8 mouse cellular contexts compared by ENCODE assay signal in the genomic region with DNA sequence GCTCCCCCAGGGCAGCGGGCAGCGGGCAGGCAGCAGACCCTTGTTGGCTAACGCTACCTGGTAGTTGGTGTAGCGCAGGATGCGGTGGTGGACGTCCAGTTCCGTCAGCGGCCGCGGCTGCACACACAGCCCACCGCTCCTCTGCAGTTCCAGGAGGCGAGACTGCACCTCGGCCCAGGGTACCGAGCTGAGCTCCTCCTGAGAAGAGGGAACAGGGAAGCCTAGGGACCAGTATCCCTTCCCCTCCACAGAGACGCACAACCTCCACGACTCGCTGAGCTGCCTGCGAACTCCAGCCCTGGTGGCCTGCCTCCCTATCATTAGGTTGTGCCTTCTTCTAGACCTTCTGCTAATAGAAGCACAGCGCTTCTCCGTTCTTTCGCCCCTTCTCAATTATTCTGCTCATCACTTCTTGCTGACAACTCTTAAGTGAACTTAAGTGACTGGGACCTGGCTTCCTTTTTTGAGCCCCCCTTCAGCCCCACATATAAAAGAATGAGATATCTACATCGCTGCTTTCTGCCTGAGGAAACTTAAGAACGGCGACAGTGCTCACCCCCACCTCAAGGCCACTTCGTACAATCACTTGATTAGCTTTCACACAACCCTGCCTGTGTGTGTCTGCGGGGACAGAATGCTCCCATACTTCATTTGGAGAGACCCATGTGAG. TPM values are rescaled to one million over a fixed set of nuclear protein-coding genes. Genes with fewer than 3 reads are reported as not detected.
DNase-seq lines count a peak whose midpoint lies in the region; ATAC-seq and TF ChIP-seq lines count a peak whose summit lies in the region.

No protein-coding gene starts in this region.

- H3K79me2 ChIP-seq in liver, adult 2 months (ENCODE audit: control insufficient read depth, insufficient read depth, low read length): no peaks in the 10 kb centered on the region

- TF ChIP-seq CTCF in liver, adult 2 months (IDR thresholded peaks at IDR 0.05; ENCODE audit: low read depth, low read length): no peak

- H3K36me3 ChIP-seq in liver, adult 2 months (ENCODE audit: control insufficient read depth, insufficient read depth, low read length): no peaks in the 10 kb centered on the region
- no peaks in the 10 kb centered on the region for H3K36me3 ChIP-seq in embryonic facial prominence, embryonic 11.5 days (replicated peaks; ENCODE audit: control insufficient read depth, insufficient read depth, low read depth, low read length)
- no peaks in the 10 kb centered on the region for H3K36me3 ChIP-seq in neural tube, embryonic 12.5 days

- 36% methylated on average over 26 of the region's 26 CpGs for WGBS in liver, adult 2 months
- WGBS in embryonic facial prominence, embryonic 11.5 days: 24% methylated on average over 25 of the region's 26 CpGs
- WGBS in neural tube, embryonic 12.5 days: 25% methylated on average over 26 of the region's 26 CpGs

- no peaks in the 10 kb centered on the region for H3K27me3 ChIP-seq in liver, adult 2 months (ENCODE audit: control insufficient read depth, insufficient read depth, low read length)
- peaks cover 14% of the 10 kb centered on the region for H3K27me3 ChIP-seq in embryonic facial prominence, embryonic 11.5 days (ENCODE audit: control insufficient read depth, insufficient read depth, low read length)
- H3K27me3 ChIP-seq in neural tube, embryonic 12.5 days (replicated peaks): peaks cover 39% of the 10 kb centered on the region

- no peak for ATAC-seq in embryonic facial prominence, embryonic 11.5 days (replicated peaks; ENCODE audit: insufficient number of reproducible peaks, low FRiP score, low TSS enrichment, low read depth)
- ATAC-seq in neural tube, embryonic 12.5 days (ENCODE audit: low FRiP score, low read depth): no peak

- H3K4me2 ChIP-seq in embryonic facial prominence, embryonic 11.5 days (ENCODE audit: low read depth, low read length): peak overlapping the region; percentile 97
- H3K4me2 ChIP-seq in neural tube, embryonic 12.5 days (replicated peaks): peak overlapping the region; percentile 95

- peak overlapping the region; percentile 31; the same call in 1 of the 2 replicates for H3K4me3 ChIP-seq in liver, adult 2 months (ENCODE audit: insufficient read depth, low read depth, low read length)
- H3K4me3 ChIP-seq in embryonic facial prominence, embryonic 11.5 days (ENCODE audit: low read depth, low read length): peak overlapping the region; percentile 43
- H3K4me3 ChIP-seq in neural tube, embryonic 12.5 days: peak overlapping the region; percentile 40

- H3K4me1 ChIP-seq in liver, adult 2 months (ENCODE audit: control insufficient read depth, insufficient read depth, low read length): peaks cover 7% of the 10 kb centered on the region; the same call in 1 of the 2 replicates
- H3K4me1 ChIP-seq in embryonic facial prominence, embryonic 11.5 days (ENCODE audit: control insufficient read depth, insufficient read depth, low read length): peaks cover 5% of the 10 kb centered on the region; the same call in 1 of the 2 replicates
- peaks cover 23% of the 10 kb centered on the region for H3K4me1 ChIP-seq in neural tube, embryonic 12.5 days

- DNase-seq in liver, adult 2 months (ENCODE audit: extremely low read depth, low read depth, low spot score): no peak
- no peak for DNase-seq in liver
- no peak for DNase-seq in embryonic facial prominence, embryonic 11.5 days (ENCODE audit: low spot score)
- peak; percentile 25 for DNase-seq in induced T-regulatory cell, adult 2 months (ENCODE audit: low read depth)
- no peak for DNase-seq in spleen, postnatal 14 days (ENCODE audit: low spot score in 2 of 2)
- no peak for DNase-seq in adrenal gland, postnatal 4 days (ENCODE audit: low spot score in 2 of 2)
- no peak for DNase-seq in adipocyte (ENCODE audit: low spot score)

- H3K9ac ChIP-seq in liver, adult 2 months (ENCODE audit: low read depth, low read length): peak overlapping the region; percentile 65
- H3K9ac ChIP-seq in embryonic facial prominence, embryonic 11.5 days (replicated peaks; ENCODE audit: low read length): peak overlapping the region; percentile 69
- H3K9ac ChIP-seq in neural tube, embryonic 12.5 days: peak overlapping the region; percentile 54

- no peaks in the 10 kb centered on the region for H3K9me3 ChIP-seq in embryonic facial prominence, embryonic 11.5 days (replicated peaks; ENCODE audit: control insufficient read depth, low read length)
- H3K9me3 ChIP-seq in neural tube, embryonic 12.5 days: no peaks in the 10 kb centered on the region

- no peak overlapping the region for H3K27ac ChIP-seq in liver, adult 2 months (replicated peaks; ENCODE audit: insufficient read depth, low read depth, low read length)
- no peak overlapping the region for H3K27ac ChIP-seq in embryonic facial prominence, embryonic 11.5 days (replicated peaks; ENCODE audit: low read depth, low read length)
- H3K27ac ChIP-seq in neural tube, embryonic 12.5 days: 0 out of 2 replicates have a peak overlapping the region, but pooled peaks have one; percentile 12

- TF ChIP-seq POLR2A in liver, adult 2 months (IDR thresholded peaks at IDR 0.05; ENCODE audit: extremely low read depth, insufficient read depth, low read length): no peak

RNA-seq across cellular contexts. Expression of gene Atg9b, which starts 3.6 kb away (rescaled TPM):
- 0.09 and 0.27 TPM in 2 replicates for total RNA-seq in liver, adult 2 months (2014; rRNA removed)
- 0.05 and 0.35 TPM in 2 replicates for polyA plus RNA-seq in liver, adult 2 months (2012; rRNA removed)
- 0.18 and 0.21 TPM in 2 replicates for polyA plus RNA-seq in embryonic facial prominence, embryonic 11.5 days (2014; fragmentation: Nextera tagmentation; extraction: Ambion mirVana)
- polyA plus RNA-seq in neural tube, embryonic 12.5 days (2016; fragmentation: Nextera tagmentation; extraction: Ambion mirVana): 0.34 and 0.35 TPM in 2 replicates
- total RNA-seq in adrenal gland, postnatal 4 days (2021): under 1 TPM; 0.42 to 0.62 TPM

RNA-seq across cellular contexts. Expression of gene Abcb8, which starts 5.1 kb away (rescaled TPM):
- total RNA-seq in liver, adult 2 months (2014; rRNA removed): 21.5 and 25.2 TPM in 2 replicates
- polyA plus RNA-seq in liver, adult 2 months (2012; rRNA removed): 69.9 and 71.0 TPM in 2 replicates
- 27.0 and 27.4 TPM in 2 replicates for polyA plus RNA-seq in embryonic facial prominence, embryonic 11.5 days (2014; fragmentation: Nextera tagmentation; extraction: Ambion mirVana)
- polyA plus RNA-seq in neural tube, embryonic 12.5 days (2016; fragmentation: Nextera tagmentation; extraction: Ambion mirVana): 45.9 and 52.7 TPM in 2 replicates
- 10 to 100 TPM; 73.9 to 84.8 TPM for total RNA-seq in adrenal gland, postnatal 4 days (2021)

RNA-seq across cellular contexts. Expression of gene Nos3, which starts 23.8 kb away (rescaled TPM):
- 1.1 and 2.0 TPM in 2 replicates for total RNA-seq in liver, adult 2 months (2014; rRNA removed)
- 2.6 and 2.9 TPM in 2 replicates for polyA plus RNA-seq in liver, adult 2 months (2012; rRNA removed)
- 3.2 and 4.2 TPM in 2 replicates for polyA plus RNA-seq in embryonic facial prominence, embryonic 11.5 days (2014; fragmentation: Nextera tagmentation; extraction: Ambion mirVana)
- 9.2 and 9.4 TPM in 2 replicates for polyA plus RNA-seq in neural tube, embryonic 12.5 days (2016; fragmentation: Nextera tagmentation; extraction: Ambion mirVana)
- total RNA-seq in adrenal gland, postnatal 4 days (2021): 10 to 100 TPM; 11.5 to 12.3 TPM

RNA-seq across cellular contexts. Expression of gene Asic3, which starts 24.8 kb away (rescaled TPM):
- total RNA-seq in liver, adult 2 months (2014; rRNA removed): not detected in 2 replicates
- polyA plus RNA-seq in liver, adult 2 months (2012; rRNA removed): 0.12 and 0.84 TPM in 2 replicates
- 0.42 and 0.45 TPM in 2 replicates for polyA plus RNA-seq in embryonic facial prominence, embryonic 11.5 days (2014; fragmentation: Nextera tagmentation; extraction: Ambion mirVana)
- 1.0 and 1.4 TPM in 2 replicates for polyA plus RNA-seq in neural tube, embryonic 12.5 days (2016; fragmentation: Nextera tagmentation; extraction: Ambion mirVana)
- total RNA-seq in adrenal gland, postnatal 4 days (2021): under 1 TPM; 0.20 to 0.22 TPM

RNA-seq across cellular contexts. Expression of gene Cdk5, which starts 34.9 kb away (rescaled TPM):
- 9.5 and 10.0 TPM in 2 replicates for total RNA-seq in liver, adult 2 months (2014; rRNA removed)
- 34.6 and 38.4 TPM in 2 replicates for polyA plus RNA-seq in liver, adult 2 months (2012; rRNA removed)
- polyA plus RNA-seq in embryonic facial prominence, embryonic 11.5 days (2014; fragmentation: Nextera tagmentation; extraction: Ambion mirVana): 49.9 and 50.8 TPM in 2 replicates
- 75.4 and 79.2 TPM in 2 replicates for polyA plus RNA-seq in neural tube, embryonic 12.5 days (2016; fragmentation: Nextera tagmentation; extraction: Ambion mirVana)
- 10 to 100 TPM; 42.6 to 43.9 TPM for total RNA-seq in adrenal gland, postnatal 4 days (2021)
